Mouse (Mus musculus): ENCODE results near the gene Dlgap1. TPM values are rescaled to one million over a fixed set of nuclear protein-coding genes. Genes with fewer than 3 reads are reported as not detected.

The Dlgap1 gene
- polyA plus RNA-seq, 1 experiment from 2014 or later = 2.0 TPM

DNA sequence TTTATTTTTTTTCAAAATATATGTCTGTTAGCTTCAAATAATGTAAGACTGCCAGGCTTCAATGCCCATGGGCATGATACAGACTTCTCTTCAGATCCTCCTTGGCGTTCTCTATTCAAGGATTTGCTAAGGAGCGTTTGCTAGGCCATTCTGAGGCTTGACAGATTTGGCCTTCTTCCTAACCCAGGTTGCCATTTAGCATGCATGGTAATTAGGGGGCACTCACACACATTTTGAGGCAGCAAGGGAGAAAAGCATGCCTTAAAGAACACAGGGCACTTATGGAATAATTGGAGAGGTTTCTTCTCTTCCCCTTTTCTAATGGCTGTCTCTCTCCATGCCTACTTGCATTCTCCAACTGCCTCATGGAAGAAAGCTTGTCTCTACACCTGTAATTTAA lies 53.7 kb downstream of the Dlgap1 start:
- Histone ChIP-seq H3K9ac (no peak overlapping the region), H3K4me2 (no peak overlapping the region), H3K27ac (no peak overlapping the region), H3K9me3 (no peaks in the 10 kb centered on the region), H3K36me3 (no peaks in the 10 kb centered on the region), H3K4me3 (replicated peaks) (no peak overlapping the region), H3K4me1 (no peaks in the 10 kb centered on the region), H3K27me3 (replicated peaks) (no peaks in the 10 kb centered on the region)
- ATAC-seq (ENCODE audit: insufficient read depth, low FRiP score, low read depth) = no peak
- WGBS = 74% methylated on average over 2 of the region's 2 CpGs

DNA sequence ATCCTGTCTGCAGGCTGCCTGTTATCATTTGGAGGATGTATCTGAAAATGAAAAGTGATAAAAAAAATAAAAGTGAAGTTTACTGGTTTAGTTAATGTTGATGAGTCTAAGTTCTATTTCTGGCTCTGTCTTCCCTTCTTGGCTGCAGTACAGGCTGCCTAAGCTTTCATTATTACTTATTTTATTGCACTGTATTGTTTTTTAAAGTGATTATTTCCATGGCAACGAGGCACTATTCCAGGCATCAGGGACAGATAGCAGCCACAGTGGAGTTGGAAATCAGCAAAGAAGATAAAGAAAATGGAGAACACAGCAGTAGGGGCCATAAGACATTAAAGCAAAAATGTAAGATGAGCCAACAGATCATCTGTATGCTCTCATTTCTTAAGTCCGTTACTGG lies 66.0 kb downstream of the Dlgap1 start:
- no peak for ATAC-seq (ENCODE audit: insufficient read depth, low FRiP score, low read depth)
- H3K27ac ChIP-seq = no peak overlapping the region
- H3K4me2 ChIP-seq = no peak overlapping the region
- no peaks in the 10 kb centered on the region for H3K36me3 ChIP-seq
- no peaks in the 10 kb centered on the region for H3K27me3 ChIP-seq (replicated peaks)
- no peaks in the 10 kb centered on the region for H3K9me3 ChIP-seq
- H3K4me3 ChIP-seq (replicated peaks) = no peak overlapping the region
- no peaks in the 10 kb centered on the region for H3K4me1 ChIP-seq
- WGBS = 61% methylated on average over 2 of the region's 2 CpGs
- no peak overlapping the region for H3K9ac ChIP-seq

DNA sequence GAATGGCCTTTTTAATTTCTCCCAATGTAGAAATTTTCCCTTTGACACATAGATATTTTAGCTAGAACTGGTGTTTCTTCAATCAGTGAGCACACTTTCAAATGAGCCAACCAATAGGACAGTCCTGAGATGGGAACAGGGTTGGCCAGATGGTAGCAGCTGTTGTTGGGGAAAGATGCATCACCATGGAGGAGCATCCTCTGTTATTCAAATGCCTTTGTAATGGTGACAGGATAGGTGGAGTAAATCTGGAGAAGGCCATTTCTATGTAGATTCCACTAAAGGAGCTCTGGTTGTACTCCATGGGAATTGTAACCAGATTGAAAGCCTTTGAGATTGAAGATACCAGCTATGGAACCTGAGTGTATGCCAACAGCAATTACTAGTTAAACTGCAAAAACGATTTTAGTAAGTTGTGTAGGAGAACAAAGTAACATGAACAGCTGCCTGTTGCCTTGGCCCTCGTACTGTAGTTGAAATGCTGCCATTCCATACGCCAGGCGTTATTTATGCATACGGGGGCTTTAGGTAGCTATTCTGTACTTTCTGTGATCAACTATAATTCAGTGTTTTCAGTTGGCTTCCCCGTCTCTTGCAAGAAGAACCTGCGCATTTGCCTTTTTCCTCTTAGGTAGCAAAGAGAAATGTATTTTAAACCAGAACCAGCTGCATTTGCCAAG lies 72.0 kb downstream of the Dlgap1 start:
- 57% methylated on average over 7 of the region's 7 CpGs for WGBS
- Histone ChIP-seq H3K27ac (no peak overlapping the region), H3K27me3 (replicated peaks) (no peaks in the 10 kb centered on the region), H3K9me3 (no peaks in the 10 kb centered on the region), H3K9ac (no peak overlapping the region), H3K4me3 (replicated peaks) (no peak overlapping the region), H3K4me2 (no peak overlapping the region), H3K36me3 (no peaks in the 10 kb centered on the region), H3K4me1 (no peaks in the 10 kb centered on the region)
- ATAC-seq (ENCODE audit: insufficient read depth, low FRiP score, low read depth) = no peak

DNA sequence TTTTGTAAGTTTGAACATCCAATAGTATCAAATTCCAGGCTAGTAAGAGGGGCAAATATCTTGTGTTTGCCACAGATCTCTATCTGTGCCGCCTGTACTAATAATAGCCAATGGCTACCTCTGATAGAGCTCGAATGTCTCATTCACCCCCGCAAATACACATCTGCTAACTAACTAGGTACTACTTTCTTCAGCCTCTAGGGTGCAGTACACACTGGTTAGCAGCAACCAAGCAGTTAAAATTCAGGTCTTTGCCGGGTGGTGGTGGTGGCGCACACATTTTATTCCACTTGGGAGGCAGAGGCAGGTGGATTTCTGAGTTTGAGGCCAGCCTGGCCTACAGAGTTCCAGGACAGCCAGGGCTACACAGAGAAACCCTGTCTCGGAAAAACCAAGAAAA lies 99.4 kb downstream of the Dlgap1 start:
- H3K4me3 ChIP-seq (replicated peaks) = no peak overlapping the region
- H3K4me2 ChIP-seq = no peak overlapping the region
- no peaks in the 10 kb centered on the region for H3K27me3 ChIP-seq (replicated peaks)
- H3K27ac ChIP-seq = no peak overlapping the region
- ATAC-seq (ENCODE audit: insufficient read depth, low FRiP score, low read depth) = no peak
- H3K9me3 ChIP-seq = no peaks in the 10 kb centered on the region
- H3K4me1 ChIP-seq = no peaks in the 10 kb centered on the region
- 80% methylated on average over 6 of the region's 6 CpGs for WGBS
- no peak overlapping the region for H3K9ac ChIP-seq
- no peaks in the 10 kb centered on the region for H3K36me3 ChIP-seq

DNA sequence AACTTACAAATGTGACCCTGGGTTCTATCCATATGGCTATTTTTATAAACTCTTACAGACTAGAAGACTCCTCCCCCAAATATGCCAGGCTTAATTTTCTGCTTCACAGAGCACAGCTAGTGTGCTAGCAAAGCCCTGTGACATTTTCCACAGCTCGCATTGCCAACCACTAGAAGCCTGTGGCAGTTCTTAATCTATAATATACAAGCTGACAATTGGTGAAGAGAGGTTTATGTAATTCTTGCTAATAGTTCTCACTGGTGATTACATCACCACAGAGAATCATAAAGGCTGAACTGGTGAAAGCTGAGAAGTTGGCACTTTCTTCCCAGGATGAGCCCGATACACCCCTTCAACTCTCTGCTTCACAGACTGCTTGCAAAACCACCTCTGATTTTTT lies 103.2 kb downstream of the Dlgap1 start:
- H3K27ac ChIP-seq = no peak overlapping the region
- H3K9me3 ChIP-seq = no peaks in the 10 kb centered on the region
- H3K4me2 ChIP-seq = no peak overlapping the region
- H3K27me3 ChIP-seq (replicated peaks) = no peaks in the 10 kb centered on the region
- 56% methylated on average over 2 of the region's 2 CpGs for WGBS
- no peaks in the 10 kb centered on the region for H3K4me1 ChIP-seq
- no peak for ATAC-seq (ENCODE audit: insufficient read depth, low FRiP score, low read depth)
- no peak overlapping the region for H3K9ac ChIP-seq
- no peak overlapping the region for H3K4me3 ChIP-seq (replicated peaks)
- H3K36me3 ChIP-seq = no peaks in the 10 kb centered on the region

DNA sequence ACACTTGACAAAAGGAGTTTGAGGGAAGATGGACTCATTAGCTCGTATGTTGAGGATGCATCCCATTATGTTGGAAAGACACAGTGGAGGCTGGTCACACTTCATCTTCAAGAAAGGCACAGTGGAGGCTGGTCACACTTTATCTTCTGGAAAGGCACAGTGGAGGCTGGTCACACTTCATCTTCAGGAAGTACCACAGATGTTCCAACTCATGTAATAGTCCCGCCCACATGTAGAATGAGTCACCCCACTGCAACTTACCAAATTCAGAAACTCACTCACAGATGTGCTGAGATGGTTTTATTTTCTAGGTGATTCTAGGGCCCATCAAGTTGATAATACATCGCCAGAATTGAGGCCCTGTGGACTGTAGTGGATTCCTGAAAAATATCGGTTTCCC lies 119.3 kb downstream of the Dlgap1 start:
- H3K4me1 ChIP-seq = no peaks in the 10 kb centered on the region
- 89% methylated on average over 4 of the region's 4 CpGs for WGBS
- no peak for ATAC-seq (ENCODE audit: insufficient read depth, low FRiP score, low read depth)
- H3K27ac ChIP-seq = no peak overlapping the region
- no peaks in the 10 kb centered on the region for H3K36me3 ChIP-seq
- H3K9ac ChIP-seq = no peak overlapping the region
- H3K9me3 ChIP-seq = no peaks in the 10 kb centered on the region
- no peak overlapping the region for H3K4me3 ChIP-seq (replicated peaks)
- no peak overlapping the region for H3K4me2 ChIP-seq
- H3K27me3 ChIP-seq (replicated peaks) = no peaks in the 10 kb centered on the region

DNA sequence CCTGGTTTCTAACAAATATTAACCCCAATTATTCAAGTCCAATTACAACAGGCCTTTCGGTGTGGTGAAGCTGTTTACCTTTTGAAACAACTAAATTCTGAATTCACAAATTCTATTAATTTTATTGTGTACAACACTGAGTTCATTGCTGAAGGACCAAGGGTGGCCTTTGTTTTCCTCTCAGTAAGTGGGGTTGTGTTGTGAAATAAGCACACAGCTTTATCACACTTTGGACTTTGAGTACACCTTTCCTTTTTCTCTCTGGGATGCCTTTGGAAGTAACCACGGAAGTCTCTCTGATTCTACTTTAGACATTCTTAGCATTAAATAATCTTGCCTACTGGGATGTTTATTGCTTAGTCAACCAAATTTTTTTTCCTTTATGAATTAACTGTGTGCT lies 121.9 kb downstream of the Dlgap1 start:
- no peak overlapping the region for H3K9ac ChIP-seq
- ATAC-seq (ENCODE audit: insufficient read depth, low FRiP score, low read depth) = no peak
- H3K4me3 ChIP-seq (replicated peaks) = no peak overlapping the region
- no peaks in the 10 kb centered on the region for H3K4me1 ChIP-seq
- no peak overlapping the region for H3K27ac ChIP-seq
- no peaks in the 10 kb centered on the region for H3K9me3 ChIP-seq
- H3K4me2 ChIP-seq = no peak overlapping the region
- WGBS = 76% methylated on average over 2 of the region's 2 CpGs
- no peaks in the 10 kb centered on the region for H3K36me3 ChIP-seq
- no peaks in the 10 kb centered on the region for H3K27me3 ChIP-seq (replicated peaks)

DNA sequence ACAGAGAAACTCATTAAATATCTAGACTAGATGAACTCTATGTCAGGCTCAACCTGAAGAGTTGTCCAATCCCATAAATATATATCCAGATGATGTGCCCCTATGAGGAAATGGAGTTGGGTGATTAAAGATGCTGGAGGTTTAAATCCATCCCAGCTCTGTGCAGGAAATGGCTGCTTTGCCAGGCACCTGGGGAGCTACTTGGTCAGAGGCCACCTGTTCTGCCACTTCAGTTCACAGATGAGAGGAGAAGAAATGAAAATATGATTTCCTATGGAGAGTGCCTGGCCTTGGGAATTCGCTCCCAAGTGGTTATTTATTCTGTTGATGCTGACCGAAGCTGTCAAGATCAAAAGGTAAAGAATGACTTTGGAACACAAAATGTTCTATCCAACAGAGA lies 160.3 kb downstream of the Dlgap1 start:
- H3K36me3 ChIP-seq = no peaks in the 10 kb centered on the region
- no peaks in the 10 kb centered on the region for H3K9me3 ChIP-seq
- WGBS = 77% methylated on average over 2 of the region's 2 CpGs
- H3K4me3 ChIP-seq (replicated peaks) = no peak overlapping the region
- no peak overlapping the region for H3K4me2 ChIP-seq
- ATAC-seq (ENCODE audit: insufficient read depth, low FRiP score, low read depth) = no peak
- no peaks in the 10 kb centered on the region for H3K27me3 ChIP-seq (replicated peaks)
- no peak overlapping the region for H3K9ac ChIP-seq
- no peak overlapping the region for H3K27ac ChIP-seq
- H3K4me1 ChIP-seq = no peaks in the 10 kb centered on the region

DNA sequence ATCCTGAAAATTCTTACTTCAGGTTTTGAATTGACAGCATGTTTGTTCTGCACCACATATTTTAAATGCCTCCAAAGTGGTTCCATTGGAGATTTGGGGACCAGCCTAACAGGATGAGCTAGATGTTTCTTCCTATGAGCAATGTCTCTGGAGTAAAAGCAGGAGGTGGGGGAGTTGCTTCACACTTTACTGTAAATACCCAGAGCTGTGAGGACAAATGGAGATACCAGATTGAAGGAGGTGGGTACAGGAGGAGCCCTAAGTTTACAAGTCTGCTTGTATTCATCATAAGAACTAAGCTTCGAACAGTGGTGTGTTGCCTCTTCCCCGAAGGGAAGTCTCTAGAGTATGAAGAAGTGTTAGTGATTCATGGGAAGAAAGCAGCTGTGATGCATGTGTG lies 201.0 kb downstream of the Dlgap1 start:
- no peaks in the 10 kb centered on the region for H3K9me3 ChIP-seq
- no peak overlapping the region for H3K27ac ChIP-seq
- no peak overlapping the region for H3K4me3 ChIP-seq (replicated peaks)
- 80% methylated on average over 2 of the region's 2 CpGs for WGBS
- no peak overlapping the region for H3K4me2 ChIP-seq
- H3K27me3 ChIP-seq (replicated peaks) = no peaks in the 10 kb centered on the region
- no peak for ATAC-seq (ENCODE audit: insufficient read depth, low FRiP score, low read depth)
- no peaks in the 10 kb centered on the region for H3K36me3 ChIP-seq
- no peaks in the 10 kb centered on the region for H3K4me1 ChIP-seq
- no peak overlapping the region for H3K9ac ChIP-seq

DNA sequence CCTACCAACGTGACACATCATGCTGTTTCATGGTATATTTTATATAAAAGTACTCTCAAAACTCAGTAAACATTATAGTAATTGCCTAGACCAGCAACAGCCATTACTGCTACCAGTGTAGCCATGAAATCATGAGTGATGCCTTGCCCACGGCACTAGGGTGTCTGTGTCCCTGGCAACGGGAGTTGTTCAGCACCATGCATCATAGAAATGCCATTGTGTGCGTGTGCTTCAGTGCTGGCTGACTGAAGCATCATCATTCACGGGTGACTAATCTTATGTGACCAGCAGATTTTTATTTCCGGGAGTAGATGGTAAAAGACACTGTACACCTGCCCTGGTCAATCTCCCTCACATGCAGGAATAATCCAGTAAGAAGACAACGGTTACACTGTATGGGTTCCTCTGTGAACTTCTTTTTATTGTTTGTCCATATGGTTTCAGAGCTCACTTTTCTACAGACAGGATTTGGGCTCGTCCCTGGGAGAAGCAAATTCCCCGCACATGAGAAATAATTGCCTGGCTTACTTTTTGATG lies 203.7 kb downstream of the Dlgap1 start:
- no peak overlapping the region for H3K27ac ChIP-seq
- no peaks in the 10 kb centered on the region for H3K27me3 ChIP-seq (replicated peaks)
- ATAC-seq (ENCODE audit: insufficient read depth, low FRiP score, low read depth) = no peak
- H3K9ac ChIP-seq = no peak overlapping the region
- H3K9me3 ChIP-seq = no peaks in the 10 kb centered on the region
- H3K36me3 ChIP-seq = no peaks in the 10 kb centered on the region
- H3K4me1 ChIP-seq = no peaks in the 10 kb centered on the region
- no peak overlapping the region for H3K4me3 ChIP-seq (replicated peaks)
- WGBS = 80% methylated on average over 9 of the region's 9 CpGs
- no peak overlapping the region for H3K4me2 ChIP-seq

DNA sequence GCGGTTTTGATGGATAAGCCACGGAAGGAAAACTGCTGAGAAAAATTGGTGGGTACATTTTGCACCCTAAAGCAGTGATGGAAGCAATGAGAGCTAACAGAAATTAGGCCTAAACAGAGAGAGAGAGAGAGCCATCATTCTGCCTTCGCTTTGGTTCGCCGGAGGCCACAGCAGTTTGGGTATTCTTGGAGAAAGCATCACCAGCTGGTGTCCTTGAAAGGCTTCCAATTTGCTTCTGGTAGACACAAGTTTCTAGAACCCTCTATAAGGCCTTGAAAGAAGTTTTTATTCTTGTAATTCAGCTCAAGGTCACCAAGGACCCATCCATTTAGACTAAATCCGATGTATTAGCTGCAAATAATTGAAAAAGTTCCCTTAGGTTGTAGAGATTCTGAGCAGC lies 205.0 kb downstream of the Dlgap1 start:
- Histone ChIP-seq H3K4me2 (no peak overlapping the region), H3K4me3 (replicated peaks) (no peak overlapping the region), H3K27me3 (replicated peaks) (no peaks in the 10 kb centered on the region), H3K36me3 (no peaks in the 10 kb centered on the region), H3K27ac (no peak overlapping the region), H3K9me3 (no peaks in the 10 kb centered on the region), H3K4me1 (no peaks in the 10 kb centered on the region), H3K9ac (no peak overlapping the region)
- WGBS = 86% methylated on average over 6 of the region's 6 CpGs
- no peak for ATAC-seq (ENCODE audit: insufficient read depth, low FRiP score, low read depth)

DNA sequence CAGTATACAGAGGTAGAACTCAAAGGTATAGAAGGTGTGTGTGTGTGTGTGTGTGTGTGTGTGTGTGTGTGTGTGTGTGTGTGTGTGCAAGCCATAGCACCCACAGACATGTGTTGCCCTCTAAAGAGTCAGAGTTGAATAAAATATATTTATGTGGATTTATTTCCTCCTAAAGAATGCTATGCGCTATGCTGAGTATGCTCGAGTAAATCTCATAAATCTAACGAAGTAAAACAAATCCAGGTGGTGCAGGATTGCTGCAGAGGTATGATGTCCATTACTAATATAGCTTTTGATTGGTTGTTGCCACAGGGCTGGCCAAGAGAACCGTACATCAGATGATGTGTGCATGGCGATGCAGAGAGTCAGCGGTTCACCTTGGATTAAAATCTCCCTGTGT lies 222.4 kb downstream of the Dlgap1 start:
- no peak overlapping the region for H3K4me3 ChIP-seq (replicated peaks)
- H3K36me3 ChIP-seq = no peaks in the 10 kb centered on the region
- no peak for ATAC-seq (ENCODE audit: insufficient read depth, low FRiP score, low read depth)
- H3K9ac ChIP-seq = no peak overlapping the region
- no peaks in the 10 kb centered on the region for H3K4me1 ChIP-seq
- no peak overlapping the region for H3K27ac ChIP-seq
- H3K4me2 ChIP-seq = no peak overlapping the region
- 73% methylated on average over 6 of the region's 6 CpGs for WGBS
- no peaks in the 10 kb centered on the region for H3K9me3 ChIP-seq
- no peaks in the 10 kb centered on the region for H3K27me3 ChIP-seq (replicated peaks)

DNA sequence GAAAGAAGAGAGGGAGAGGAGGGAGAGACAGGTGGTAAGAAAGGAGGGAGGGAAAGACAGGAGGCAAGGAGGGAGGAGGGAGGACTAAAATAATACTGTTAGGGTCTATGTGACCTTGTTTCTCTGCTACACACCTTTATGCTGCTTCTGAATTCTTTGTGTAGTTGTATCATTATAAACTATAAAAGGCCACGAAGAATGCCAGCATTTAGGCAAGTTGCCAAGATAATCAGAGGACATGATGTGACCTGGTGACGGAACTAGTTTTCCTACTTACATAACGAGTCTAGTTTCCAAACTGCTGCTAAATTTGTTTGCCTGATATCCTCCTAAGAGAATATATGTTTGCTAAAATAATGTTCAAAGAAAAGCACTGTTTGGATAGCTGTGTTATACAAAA lies 254.0 kb downstream of the Dlgap1 start:
- H3K4me1 ChIP-seq = no peaks in the 10 kb centered on the region
- no peak overlapping the region for H3K4me2 ChIP-seq
- no peak overlapping the region for H3K4me3 ChIP-seq (replicated peaks)
- no peaks in the 10 kb centered on the region for H3K27me3 ChIP-seq (replicated peaks)
- H3K27ac ChIP-seq = no peak overlapping the region
- 55% methylated on average over 3 of the region's 3 CpGs for WGBS
- no peak overlapping the region for H3K9ac ChIP-seq
- no peaks in the 10 kb centered on the region for H3K36me3 ChIP-seq
- ATAC-seq (ENCODE audit: insufficient read depth, low FRiP score, low read depth) = no peak
- no peaks in the 10 kb centered on the region for H3K9me3 ChIP-seq

Data from stomach, embryonic 15.5 days (tissue).